In genomic region chr13:107955327-107956110, GRCm38 (mm10) we compare ENCODE assay signal across 8 mouse cellular contexts.
DNase-seq lines count a peak whose midpoint lies in the region; ATAC-seq lines count a peak whose summit lies in the region.

No protein-coding gene starts in this region.

- 17% methylated on average over 14 of the region's 18 CpGs for WGBS in heart, embryonic 15.5 days
- 10% methylated on average over 18 of the region's 18 CpGs for WGBS in embryonic facial prominence, embryonic 13.5 days
- WGBS in midbrain, embryonic 12.5 days: 5% methylated on average over 14 of the region's 18 CpGs

- no peak overlapping the region for H3K9ac ChIP-seq in heart, embryonic 15.5 days
- H3K9ac ChIP-seq in embryonic facial prominence, embryonic 13.5 days: no peak overlapping the region
- no peak overlapping the region for H3K9ac ChIP-seq in midbrain, embryonic 12.5 days (replicated peaks)

- H3K27ac ChIP-seq in heart, embryonic 15.5 days: no peak overlapping the region
- H3K27ac ChIP-seq in embryonic facial prominence, embryonic 13.5 days: peak overlapping the region; percentile 60
- H3K27ac ChIP-seq in midbrain, embryonic 12.5 days (replicated peaks): peak overlapping the region; percentile 75

- H3K36me3 ChIP-seq in heart, embryonic 15.5 days: no peaks in the 10 kb centered on the region
- H3K36me3 ChIP-seq in embryonic facial prominence, embryonic 13.5 days: no peaks in the 10 kb centered on the region
- H3K36me3 ChIP-seq in midbrain, embryonic 12.5 days: no peaks in the 10 kb centered on the region

- H3K4me3 ChIP-seq in heart, embryonic 15.5 days: no peak overlapping the region
- no peak overlapping the region for H3K4me3 ChIP-seq in embryonic facial prominence, embryonic 13.5 days
- no peak overlapping the region for H3K4me3 ChIP-seq in midbrain, embryonic 12.5 days

- peak overlapping the region; percentile 25 for H3K4me2 ChIP-seq in heart, embryonic 15.5 days
- peak overlapping the region; percentile 34 for H3K4me2 ChIP-seq in embryonic facial prominence, embryonic 13.5 days
- peak overlapping the region; percentile 31 for H3K4me2 ChIP-seq in midbrain, embryonic 12.5 days (replicated peaks)

- ATAC-seq in heart, embryonic 15.5 days (replicated peaks; ENCODE audit: insufficient number of reproducible peaks, insufficient read depth, low FRiP score, low read depth): peak; percentile 64
- ATAC-seq in embryonic facial prominence, embryonic 13.5 days (ENCODE audit: insufficient number of reproducible peaks, insufficient read depth, low FRiP score, low TSS enrichment, low read depth): peak; percentile 67; the same call in 1 of the 2 replicates
- peak; percentile 97 for ATAC-seq in midbrain, embryonic 12.5 days (ENCODE audit: low FRiP score, low read depth)
- ATAC-seq in cerebellum, adult (ENCODE audit: insufficient number of reproducible peaks, low FRiP score, low TSS enrichment): no peak

- DNase-seq in heart, postnatal 14 days: no peak
- peak; percentile 32 for DNase-seq in kidney, adult 9 months
- peak; percentile 48 for DNase-seq in yolk sac, embryonic 10.5 days (ENCODE audit: low spot score)
- no peak for DNase-seq in cerebellum, postnatal 4 days (ENCODE audit: low spot score in 2 of 2)

- intact Hi-C loops in heart, postnatal 14 days (cut with DNase I): no loop called here

- peaks cover 18% of the 10 kb centered on the region for H3K4me1 ChIP-seq in heart, embryonic 15.5 days (replicated peaks)
- peaks cover 25% of the 10 kb centered on the region for H3K4me1 ChIP-seq in embryonic facial prominence, embryonic 13.5 days
- peaks cover 29% of the 10 kb centered on the region for H3K4me1 ChIP-seq in midbrain, embryonic 12.5 days

- H3K9me3 ChIP-seq in heart, embryonic 15.5 days (replicated peaks): no peaks in the 10 kb centered on the region
- no peaks in the 10 kb centered on the region for H3K9me3 ChIP-seq in embryonic facial prominence, embryonic 13.5 days
- no peaks in the 10 kb centered on the region for H3K9me3 ChIP-seq in midbrain, embryonic 12.5 days

- no peaks in the 10 kb centered on the region for H3K27me3 ChIP-seq in heart, embryonic 15.5 days
- H3K27me3 ChIP-seq in embryonic facial prominence, embryonic 13.5 days: no peaks in the 10 kb centered on the region
- no peaks in the 10 kb centered on the region for H3K27me3 ChIP-seq in midbrain, embryonic 12.5 days

Comparison
In these comparisons a context has a peak if more than half of its experiments do, and no peak if none do; other contexts are left out.
1. DNase-seq: peak in kidney, adult 9 months (single experiment) and yolk sac, embryonic 10.5 days (single experiment); none in heart, postnatal 14 days (0 of 2) and cerebellum, postnatal 4 days (0 of 2).
2. Peak in every context shown above with its lines, with median percentiles within 50 percentile points of each other: H3K4me2 ChIP-seq.